In the genomic region with DNA sequence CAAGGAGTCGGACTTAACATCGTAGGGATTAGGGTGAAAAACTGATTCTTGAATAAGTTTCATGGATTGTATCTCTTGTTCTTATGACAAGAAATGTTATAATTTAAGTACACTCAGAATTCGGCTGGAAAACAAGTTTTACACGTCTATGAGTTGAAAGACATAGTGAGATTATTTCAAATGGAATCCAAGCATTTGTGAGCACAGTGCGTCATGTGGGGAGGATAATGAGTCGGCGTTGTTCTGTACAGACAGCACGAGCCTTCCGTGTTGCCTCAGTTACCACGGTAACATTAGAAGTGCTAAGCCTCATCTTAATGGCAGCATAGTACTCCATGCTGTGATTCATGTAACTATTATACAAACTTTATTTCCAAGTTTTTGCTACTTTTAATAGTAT, we compare ENCODE assay signal across 18 mouse cellular contexts.
"Had no signal": no experiment of that assay in that cellular context is flagged by ENCODE, and none has a peak within 500 bp of the region (broad histone marks: within the 10 kb centered on the region; RNA-seq: fewer than 3 reads in every experiment).

No protein-coding gene starts in this region.

- H3K9me3 ChIP-seq: heart, embryonic 15.5 days; hindbrain, embryonic 13.5 days; hindbrain, embryonic 15.5 days; kidney, embryonic 15.5 days; limb, embryonic 15.5 days; liver, embryonic 12.5 days had no signal

- H3K27ac ChIP-seq: heart, adult 2 months; heart, embryonic 13.5 days; heart, embryonic 15.5 days; hindbrain, embryonic 15.5 days; hindbrain, postnatal 0 days; kidney, embryonic 15.5 days; kidney, postnatal 0 days; limb, embryonic 15.5 days; liver, embryonic 12.5 days; liver, embryonic 14.5 days had no signal

- H3K27me3 ChIP-seq: heart, embryonic 13.5 days; heart, embryonic 15.5 days; hindbrain, embryonic 15.5 days; kidney, embryonic 15.5 days; limb, embryonic 15.5 days; liver, embryonic 12.5 days had no signal

- H3K9ac ChIP-seq: heart, embryonic 13.5 days; heart, embryonic 15.5 days; hindbrain, embryonic 13.5 days; hindbrain, embryonic 15.5 days; kidney, embryonic 15.5 days; limb, embryonic 15.5 days; liver, embryonic 12.5 days; liver, embryonic 14.5 days had no signal

- H3K4me3 ChIP-seq: heart, adult 2 months; heart, embryonic 13.5 days; heart, embryonic 15.5 days; hindbrain, embryonic 13.5 days; hindbrain, embryonic 15.5 days; kidney, embryonic 15.5 days; limb, embryonic 15.5 days; liver, embryonic 12.5 days had no signal

- ATAC-seq: hindbrain, postnatal 0 days; intestine, embryonic 16.5 days; liver, embryonic 12.5 days had no signal

- DNase-seq: gastrocnemius, postnatal 25 days; heart, adult 11 months; heart, adult 2 months; heart, postnatal 14 days; heart, postnatal 36 days; layer of hippocampus, adult 9-11 months had no signal

- H3K4me1 ChIP-seq: heart, embryonic 13.5 days; heart, embryonic 15.5 days; hindbrain, embryonic 15.5 days; liver, embryonic 12.5 days had no signal

- H3K4me2 ChIP-seq: heart, embryonic 11.5 days; heart, embryonic 13.5 days; heart, embryonic 15.5 days; hindbrain, embryonic 13.5 days; kidney, embryonic 15.5 days; limb, embryonic 15.5 days; liver, embryonic 12.5 days had no signal

- H3K36me3 ChIP-seq: heart, embryonic 13.5 days; heart, embryonic 15.5 days; hindbrain, embryonic 13.5 days; hindbrain, embryonic 15.5 days; kidney, embryonic 15.5 days; limb, embryonic 15.5 days; liver, embryonic 12.5 days had no signal
